Mouse (Mus musculus) testis, adult 10 weeks (tissue): ENCODE measurements around the gene Rfpl4b. TPM values are rescaled to one million over a fixed set of nuclear protein-coding genes. Genes with fewer than 3 reads are reported as not detected.

Experiments used
- polyA plus RNA-seq: library from polyadenylated mRNA; stranded (reverse); fragments of 350-450 nt; fragmentation: Illumina TruSeq; extraction: RNeasy Lipid Tissue Mini Kit (QIAGEN cat#74804); gene quantifications from one replicate; pipeline ENCODE4 v1.2.3, GENCODE M21; 2014; ENCODE audit warnings: low read depth, low replicate concordance

Rfpl4b gene
- not detected for polyA plus RNA-seq

GRCm38 (mm10) chr10:38821679-38822078 is at the start of gene Rfpl4b:
Gene Rfpl4b, minus strand, starts transcription at chr10:38821779.

Other genes with a start within 250 kb of the Rfpl4b start
- 1.7 TPM for gene Lama4, start 143.7 kb upstream of the Rfpl4b start, polyA plus RNA-seq